Mouse (Mus musculus): ENCODE results near the gene Dbndd1.
A peak's percentile ranks its signal among the peaks of the same experiment; 100 is the strongest.
"Not testable (repeated sequence)": the region's sequence is repeated elsewhere in the genome, so short reads cannot be mapped to it uniquely, and the experiment has no call there.

Gene Dbndd1

DNA sequence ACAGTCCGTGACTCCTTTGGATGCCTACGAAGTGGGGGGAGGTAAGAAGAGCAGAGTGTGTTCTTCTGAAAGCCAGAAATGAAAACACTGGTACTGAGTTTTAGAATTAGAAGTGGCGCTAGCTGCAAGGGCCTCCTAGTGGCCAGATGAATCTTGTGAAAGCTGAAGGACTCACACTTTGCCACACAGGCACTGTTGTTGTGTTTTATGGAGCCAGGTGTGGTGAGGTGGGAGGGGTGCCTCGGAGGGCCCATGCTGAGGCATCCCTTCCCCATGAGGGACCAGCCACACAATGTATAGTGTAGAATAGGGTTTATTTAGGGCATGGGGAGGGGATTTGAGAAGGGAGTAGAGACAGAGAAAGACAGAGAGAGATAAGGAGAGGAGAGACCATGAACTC, 17.6 kb downstream of the Dbndd1 start:
- no peak for DNase-seq (ENCODE audit: low read depth, low spot score)

GRCm38 (mm10) chr8:123492898-123493297, 22.4 kb downstream of the Dbndd1 start:
- DNase-seq (ENCODE audit: low read depth, low spot score) = no peak

DNA sequence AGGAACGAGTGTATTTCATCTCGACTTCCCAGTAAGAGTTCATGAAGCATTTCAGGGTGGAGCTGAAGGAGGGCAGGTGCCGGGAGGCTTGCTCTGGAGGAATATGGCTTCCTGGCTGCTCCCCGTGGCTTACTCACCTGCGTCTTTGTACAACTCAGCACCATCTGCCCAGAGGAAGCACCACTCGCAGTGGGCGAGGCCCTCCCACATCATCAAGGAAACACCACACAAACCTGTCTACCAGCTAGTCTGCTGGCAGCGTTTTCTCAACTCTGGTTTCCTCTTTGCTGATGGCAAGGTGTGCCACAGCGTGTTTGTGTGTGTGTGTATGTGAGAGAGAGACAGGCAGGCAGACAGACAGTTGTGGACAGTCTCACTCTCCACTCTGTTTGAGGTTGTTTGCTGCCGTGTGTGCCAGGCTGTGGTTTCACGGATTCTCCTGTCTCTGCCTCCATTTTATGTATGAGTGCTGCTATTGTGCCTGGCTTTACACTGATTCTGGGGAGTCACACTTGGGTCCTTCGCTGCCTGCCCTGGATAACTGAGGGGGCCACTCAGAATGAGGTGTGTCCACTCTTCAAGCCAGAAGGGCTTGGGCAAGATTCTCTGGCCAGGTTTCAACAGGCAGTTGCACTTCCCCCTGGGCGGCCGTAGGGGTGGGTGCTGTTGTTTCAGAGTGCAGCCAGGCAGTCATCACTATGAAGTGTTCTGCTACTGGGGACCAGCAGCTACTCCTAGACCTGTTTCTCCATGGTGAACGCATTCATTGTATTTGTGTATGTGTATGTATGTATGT, 23.8 kb downstream of the Dbndd1 start:
- DNase-seq (ENCODE audit: low read depth, low spot score) = no peak

- DNase-seq (ENCODE audit: low read depth, low spot score) = no peak
Observed at GRCm38 (mm10) chr8:123482627-123483026, 32.6 kb downstream of the Dbndd1 start.

- DNase-seq (ENCODE audit: low read depth, low spot score) = no peak
Observed at GRCm38 (mm10) chr8:123478456-123479218, 36.6 kb downstream of the Dbndd1 start.

DNA sequence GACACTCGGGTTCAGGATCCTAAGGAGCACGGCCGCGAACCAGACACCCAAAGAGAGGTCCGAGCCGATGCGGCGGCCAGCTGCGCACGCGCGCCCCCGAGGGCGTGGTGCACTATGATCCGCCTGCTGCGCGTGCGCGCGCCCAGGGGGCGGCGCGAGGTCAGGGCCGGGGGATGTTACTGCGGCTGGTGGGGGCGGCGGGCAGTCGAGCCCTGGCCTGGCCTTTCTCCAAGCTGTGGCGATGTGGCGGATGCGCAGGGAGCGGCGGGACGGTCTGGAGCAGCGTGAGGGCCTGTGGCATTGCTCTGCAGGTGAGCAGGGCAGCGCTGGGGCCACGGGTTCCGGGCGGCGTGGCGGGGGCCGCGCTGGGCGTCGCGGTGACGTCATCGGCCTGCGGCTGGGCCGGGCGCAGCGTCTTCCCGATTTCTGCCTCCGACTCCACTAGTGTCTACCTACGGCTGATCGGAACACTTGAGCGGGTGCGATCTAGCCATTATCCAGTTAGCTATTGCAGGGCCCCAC, 37.5 kb downstream of the Dbndd1 start, which contains the start of gene Afg3l1:
Gene Afg3l1, plus strand, starts transcription at position 167 of the 522 bp plus-strand sequence.
- DNase-seq (ENCODE audit: low read depth, low spot score) = peak; percentile 90

GRCm38 (mm10) chr8:123476911-123477736, 38.1 kb downstream of the Dbndd1 start:
- DNase-seq (ENCODE audit: low read depth, low spot score) = no peak

GRCm38 (mm10) chr8:123474549-123474948, 40.7 kb downstream of the Dbndd1 start:
- DNase-seq (ENCODE audit: low read depth, low spot score) = not testable (repeated sequence)

DNA sequence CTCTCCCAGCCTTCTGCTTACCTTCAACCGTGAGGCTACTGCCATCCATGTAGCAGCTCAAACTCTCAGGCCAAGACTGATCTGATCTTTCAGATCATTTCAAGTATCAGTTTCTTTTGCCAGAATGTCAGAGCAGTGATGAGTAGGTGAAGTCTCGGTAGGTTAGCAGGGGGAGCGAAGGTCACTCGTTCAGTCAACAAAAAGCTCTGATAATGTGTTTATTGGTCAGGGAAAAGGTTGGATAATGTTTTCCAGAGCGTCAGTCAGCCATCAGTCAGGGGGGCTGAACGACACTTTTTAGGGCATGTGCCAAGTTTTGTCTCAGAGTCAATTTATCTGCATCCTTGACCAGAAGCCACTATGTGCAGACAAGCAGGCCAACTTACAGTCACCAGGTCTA, 42.3 kb downstream of the Dbndd1 start:
- not testable (repeated sequence) for DNase-seq (ENCODE audit: low read depth, low spot score)

GRCm38 (mm10) chr8:123467476-123467875, 47.8 kb downstream of the Dbndd1 start:
- no peak for DNase-seq (ENCODE audit: low read depth, low spot score)

DNA sequence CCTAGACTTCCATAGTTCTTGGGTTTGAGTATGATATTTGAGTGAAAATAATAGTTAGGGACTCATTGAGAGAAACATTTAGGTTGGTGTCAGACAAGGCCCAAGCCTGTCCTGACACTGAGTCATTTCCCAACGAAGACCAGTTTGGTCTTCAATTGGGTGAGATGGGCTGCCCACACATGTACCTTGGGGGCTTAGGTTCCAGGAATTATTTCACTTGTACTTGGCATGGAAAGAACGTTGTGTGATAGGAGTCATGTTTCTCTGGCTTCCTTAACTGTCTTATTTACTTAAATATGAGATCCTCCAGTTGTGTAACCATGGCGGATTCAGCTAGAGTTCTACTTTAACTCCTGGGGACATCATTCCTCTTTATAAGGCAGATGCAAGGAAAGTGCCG, 51.6 kb downstream of the Dbndd1 start:
- no peak for DNase-seq (ENCODE audit: low read depth, low spot score)

Measured in retina, postnatal 7 days (tissue).